Mouse (Mus musculus) MEL (cell line): ENCODE measurements at regions not wholly inside any gene's neighbourhood (a gene's known extent, or its start where the extent isn't known, plus 50 kb on each side); places are given as distances from the start of the nearest gene placed in this dataset.

Source experiments
- DNase-seq: peaks from one replicate; pipeline ENCODE4 v3.0.0; 2011; ENCODE audit warnings: low read depth, low spot score
- H3K27ac ChIP-seq: 2 replicates; pipeline ENCODE4 v1.5.1; 2012; ENCODE audit warnings: low read depth, mild to moderate bottlenecking, control low read depth, low read length, moderate library complexity; ENCODE audit not compliant: control insufficient read depth
- H3K27me3 ChIP-seq, 2 experiments: fragments of 150-350 bp in 1 of 2; sonication (generic) in 1 of 2; 2 replicates each; pipeline ENCODE4 v1.6.1; 2012; ENCODE audit warnings: low read length in 2 of 2, mild to moderate bottlenecking in 2 of 2, improper control_type of control experiment in 1 of 2, moderate library complexity in 1 of 2; ENCODE audit not compliant: insufficient read depth in 2 of 2, control insufficient read depth in 1 of 2
- H3K36me3 ChIP-seq, 2 experiments: 2 replicates each; pipeline ENCODE4 v1.6.1; 2012 to 2014; ENCODE audit warnings: low read length in 2 of 2, improper control_type of control experiment in 1 of 2, inconsistent platforms in 1 of 2, mild to moderate bottlenecking in 1 of 2; ENCODE audit not compliant: insufficient read depth in 2 of 2, control insufficient read depth in 1 of 2
- H3K4me1 ChIP-seq, 2 experiments: fragments of 150-350 bp in 1 of 2; sonication (generic) in 1 of 2; 2 replicates each; pipeline ENCODE4 v1.6.1; 2012; ENCODE audit warnings: low read length in 2 of 2, improper control_type of control experiment in 1 of 2, mild to moderate bottlenecking in 1 of 2; ENCODE audit not compliant: insufficient read depth in 2 of 2, control insufficient read depth in 1 of 2
- H3K4me3 ChIP-seq, 2 experiments: fragments of 150-350 bp in 1 of 2; sonication (generic) in 1 of 2; 2 replicates each; pipeline ENCODE4 v1.5.1; 2012; ENCODE audit warnings: low read depth in 2 of 2, low read length in 2 of 2, mild to moderate bottlenecking in 2 of 2, moderate library complexity in 2 of 2, control low read depth in 1 of 2, improper control_type of control experiment in 1 of 2; ENCODE audit not compliant: control insufficient read depth in 1 of 2, insufficient read depth in 1 of 2
- H3K79me2 ChIP-seq: 2 replicates; pipeline ENCODE4 v1.6.1; 2012; ENCODE audit warnings: mild to moderate bottlenecking, low read length, moderate library complexity; ENCODE audit not compliant: control insufficient read depth, poor library complexity, insufficient read depth
- H3K9ac ChIP-seq: 2 replicates; pipeline ENCODE4 v1.6.1; 2012; ENCODE audit warnings: low read depth, mild to moderate bottlenecking, control low read depth, low read length, moderate library complexity; ENCODE audit not compliant: control insufficient read depth, poor library complexity, severe bottlenecking
- H3K9me3 ChIP-seq: fragments of 150-350 bp; sonication (generic); replicated peaks from 2 replicates; pipeline ENCODE4 v1.6.1; 2012; ENCODE audit warnings: mild to moderate bottlenecking, low read length, improper control_type of control experiment, moderate library complexity; ENCODE audit not compliant: insufficient read depth
- BHLHE40 ChIP-seq: IDR thresholded peaks from 2 replicates; pipeline ENCODE4 v1.6.1; 2012; ENCODE audit warnings: low read depth, mild to moderate bottlenecking, inconsistent platforms, low read length, improper control_type of control experiment, borderline replicate concordance
- CHD2 ChIP-seq: IDR thresholded peaks from 2 replicates; pipeline ENCODE4 v1.6.1; 2011; ENCODE audit warnings: low read length, improper control_type of control experiment
- CTCF ChIP-seq, 3 experiments: IDR thresholded peaks in 2 of 3; conservative IDR thresholded peaks in 1 of 3; 2 replicates each; pipeline ENCODE4 v1.5.1; 2011 to 2012; ENCODE audit warnings: low read length in 3 of 3, low read depth in 2 of 3, mild to moderate bottlenecking in 2 of 3, improper control_type of control experiment in 1 of 3, inconsistent platforms in 1 of 3, mixed read lengths in 1 of 3, moderate library complexity in 1 of 3; ENCODE audit not compliant: control insufficient read depth in 1 of 3, insufficient read depth in 1 of 3, poor library complexity in 1 of 3, severe bottlenecking in 1 of 3
- ELF1 ChIP-seq: IDR thresholded peaks from 2 replicates; pipeline ENCODE4 v1.6.1; 2014; ENCODE audit warnings: low read depth, mild to moderate bottlenecking, inconsistent platforms, low read length, improper control_type of control experiment, moderate library complexity
- EP300 ChIP-seq, 2 experiments: IDR thresholded peaks; 2 replicates each; pipeline ENCODE4 v1.6.1; 2011; ENCODE audit warnings: improper control_type of control experiment in 2 of 2, low read length in 2 of 2, low read depth in 1 of 2, mild to moderate bottlenecking in 1 of 2
- ETS1 ChIP-seq: IDR thresholded peaks from 2 replicates; pipeline ENCODE4 v1.6.1; 2012; ENCODE audit warnings: low read depth, mild to moderate bottlenecking, inconsistent platforms, low read length, improper control_type of control experiment, moderate library complexity
- HCFC1 ChIP-seq: IDR thresholded peaks from 2 replicates; pipeline ENCODE4 v1.6.1; 2012; ENCODE audit warnings: low read depth, mild to moderate bottlenecking, inconsistent platforms, low read length, improper control_type of control experiment, moderate library complexity
- MAX ChIP-seq: IDR thresholded peaks from 2 replicates; pipeline ENCODE4 v1.6.1; 2011; ENCODE audit warnings: low read length, improper control_type of control experiment
- MAZ ChIP-seq: IDR thresholded peaks from 2 replicates; pipeline ENCODE4 v1.6.1; 2012; ENCODE audit warnings: low read depth, mild to moderate bottlenecking, inconsistent platforms, low read length, improper control_type of control experiment
- POLR2A ChIP-seq, 2 experiments: IDR thresholded peaks; 2 replicates each; pipeline ENCODE4 v1.6.1; 2011 to 2012; ENCODE audit warnings: low read length in 2 of 2, mild to moderate bottlenecking in 2 of 2, control low read depth in 1 of 2, improper control_type of control experiment in 1 of 2, low read depth in 1 of 2, moderate library complexity in 1 of 2; ENCODE audit not compliant: control insufficient read depth in 1 of 2, insufficient read depth in 1 of 2, poor library complexity in 1 of 2
- POLR2AphosphoS2 ChIP-seq: IDR thresholded peaks from 2 replicates; pipeline ENCODE4 v1.6.1; 2011; ENCODE audit warnings: low read length, improper control_type of control experiment
- RAD21 ChIP-seq: IDR thresholded peaks from 2 replicates; pipeline ENCODE4 v1.6.1; 2011; ENCODE audit warnings: mild to moderate bottlenecking, low read depth, low read length, improper control_type of control experiment
- RCOR1 ChIP-seq: IDR thresholded peaks from 2 replicates; pipeline ENCODE4 v1.6.1; 2012; ENCODE audit warnings: low read depth, mild to moderate bottlenecking, inconsistent platforms, low read length, improper control_type of control experiment
- SIN3A ChIP-seq: IDR thresholded peaks from 2 replicates; pipeline ENCODE4 v1.6.1; 2012; ENCODE audit warnings: low read length, improper control_type of control experiment, inconsistent platforms
- TAL1 ChIP-seq: IDR thresholded peaks from 2 replicates; pipeline ENCODE4 v1.6.1; 2012; ENCODE audit warnings: mild to moderate bottlenecking, inconsistent platforms, low read length, moderate library complexity, mixed read lengths
- TBP ChIP-seq: IDR thresholded peaks from 2 replicates; pipeline ENCODE4 v1.8.0; 2011; ENCODE audit warnings: low read depth, low read length, improper control_type of control experiment
- TCF12 ChIP-seq: IDR thresholded peaks from 2 replicates; pipeline ENCODE4 v1.6.1; 2014; ENCODE audit warnings: low read depth, mild to moderate bottlenecking, inconsistent platforms, low read length, improper control_type of control experiment, moderate library complexity
- UBTF ChIP-seq: IDR thresholded peaks from 2 replicates; pipeline ENCODE4 v1.6.1; 2012; ENCODE audit warnings: low read depth, mild to moderate bottlenecking, inconsistent platforms, low read length, improper control_type of control experiment, moderate library complexity, borderline replicate concordance; ENCODE audit not compliant: insufficient read depth
- USF1 ChIP-seq: IDR thresholded peaks from 2 replicates; pipeline ENCODE4 v1.6.1; 2014; ENCODE audit warnings: low read depth, mild to moderate bottlenecking, inconsistent platforms, low read length, improper control_type of control experiment, moderate library complexity

DNA sequence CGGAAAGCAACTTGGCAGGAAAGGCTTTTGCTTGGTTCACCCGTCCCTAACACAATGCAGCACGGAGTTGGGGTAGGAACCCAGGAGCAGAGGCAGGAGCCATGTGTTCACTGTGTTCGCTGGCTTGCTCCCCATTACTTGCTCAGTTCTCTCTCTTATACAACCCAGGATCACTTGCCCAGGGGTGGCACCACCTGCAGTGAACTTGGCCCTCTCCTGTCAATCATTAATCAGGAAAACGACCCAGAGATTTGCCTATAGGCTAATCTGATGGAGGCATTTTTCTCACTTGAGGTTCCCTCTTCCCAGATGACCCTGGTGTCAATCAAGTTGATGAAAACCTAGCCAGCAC, 202.5 kb downstream of the Pten start:
- TF ChIP-seq RAD21: no peak
- TF ChIP-seq MAX: no peak
- no peak for TF ChIP-seq BHLHE40
- Histone ChIP-seq H3K9me3 (no peaks in the 10 kb centered on the region), H3K4me3 (peak overlapping the region in 1 of 2 experiments; percentile 58; a peak in 2 of 4 replicates), H3K4me1 (peaks cover 31 to 65% of the 10 kb centered on the region in 2 experiments), H3K36me3 (peaks cover 0 to 44% of the 10 kb centered on the region in 2 experiments; a peak in 2 of 4 replicates), H3K27ac (no peak overlapping the region; the same call in 1 of the 2 replicates), H3K9ac (peak overlapping the region; percentile 71), H3K27me3 (no peaks in the 10 kb centered on the region), H3K79me2 (no peaks in the 10 kb centered on the region)
- no peak for DNase-seq

DNA sequence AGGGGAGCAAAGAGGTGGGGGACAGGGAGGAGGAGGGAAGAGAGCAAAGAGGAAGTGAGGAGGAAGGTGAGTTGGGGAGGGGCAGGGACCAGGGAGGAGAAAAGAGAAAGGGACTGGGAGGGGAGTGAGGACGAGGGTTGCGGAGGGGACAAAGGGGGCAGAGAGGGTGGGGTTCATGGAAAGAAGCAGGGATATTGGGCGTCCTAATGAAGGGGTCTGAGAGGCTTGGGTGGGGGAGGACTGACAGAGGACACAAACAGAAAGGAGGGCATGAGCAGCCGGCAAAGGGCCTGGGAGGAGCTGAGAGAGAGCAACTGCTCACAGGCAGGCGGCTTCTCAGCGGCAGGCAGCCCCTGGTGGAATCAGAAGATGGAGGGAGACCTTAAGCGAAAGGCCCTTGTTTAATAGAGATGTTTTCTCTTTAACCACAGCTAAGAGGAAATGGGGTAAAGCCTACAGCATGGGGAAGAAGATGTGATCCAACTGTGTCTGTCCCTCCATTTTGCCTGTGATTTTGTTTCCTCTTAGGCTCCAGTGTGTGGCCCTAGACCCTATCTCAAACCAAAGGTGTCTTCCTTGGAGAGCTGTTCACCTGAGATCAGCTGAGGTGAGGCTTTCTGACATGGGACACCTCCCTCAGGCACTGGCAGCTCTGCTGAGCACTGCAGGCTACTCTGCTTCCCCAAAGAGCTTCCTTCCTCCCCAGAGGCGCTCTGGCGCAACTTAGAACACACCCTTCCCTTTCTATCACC, 203.1 kb downstream of the Pten start:
- Histone ChIP-seq H3K79me2 (no peaks in the 10 kb centered on the region), H3K9me3 (no peaks in the 10 kb centered on the region), H3K27ac (peak overlapping the region; percentile 81), H3K4me1 (peaks cover 30 to 60% of the 10 kb centered on the region in 2 experiments), H3K27me3 (no peaks in the 10 kb centered on the region), H3K4me3 (peak overlapping the region; percentile 38 to 58), H3K9ac (peak overlapping the region; percentile 71), H3K36me3 (peaks cover 0 to 44% of the 10 kb centered on the region in 2 experiments; a peak in 2 of 4 replicates)
- peak; percentile 72 for DNase-seq
- TF ChIP-seq ELF1 (no peak), ETS1 (peak; percentile 49; the same call in 1 of the 2 replicates), USF1 (no peak), TBP (peak; percentile 42; the same call in 1 of the 2 replicates), CHD2 (no peak), SIN3A (peak; percentile 41), UBTF (no peak), MAX (no peak), TCF12 (0 out of 2 replicates have a peak, but pooled peaks have one; percentile 21), MAZ (peak; percentile 94), TAL1 (no peak), CTCF (IDR thresholded peaks at IDR 0.05 in 2 of 3, conservative IDR thresholded peaks at IDR 0.05 in 1 of 3; ENCODE audit: control insufficient read depth in 1 of 3, insufficient read depth in 1 of 3, low read depth in 2 of 3, low read length in 3 of 3, poor library complexity in 1 of 3, severe bottlenecking in 1 of 3) (no peak), RCOR1 (peak; percentile 32; the same call in 1 of the 2 replicates), EP300 (IDR thresholded peaks at IDR 0.05; ENCODE audit: low read depth in 1 of 2, low read length in 2 of 2) (peak; percentile 33 to 41; a peak in 3 of 4 replicates), POLR2A (IDR thresholded peaks at IDR 0.05; ENCODE audit: control insufficient read depth in 1 of 2, insufficient read depth in 1 of 2, low read depth in 1 of 2, low read length in 2 of 2, poor library complexity in 1 of 2) (peak in 1 of 2 experiments; percentile 66; a peak in 2 of 4 replicates), HCFC1 (no peak), POLR2AphosphoS2 (peak; percentile 37; the same call in 1 of the 2 replicates)
